Mouse (Mus musculus): ENCODE measurements around the gene Cryba4. TPM values are rescaled to one million over a fixed set of nuclear protein-coding genes. Genes with fewer than 3 reads are reported as not detected.

Cryba4 gene
- polyA plus RNA-seq, 1 experiment from 2014 or later, result 20.1 TPM

GRCm38 (mm10) chr5:112259862-112260650 is 7.7 kb upstream of the Cryba4 start:
- 87% methylated on average over 16 of the region's 16 CpGs for WGBS
- Histone ChIP-seq H3K4me2 (replicated peaks) (no peak overlapping the region), H3K4me1 (no peaks in the 10 kb centered on the region), H3K4me3 (no peak overlapping the region), H3K9ac (no peak overlapping the region), H3K9me3 (no peaks in the 10 kb centered on the region), H3K36me3 (no peaks in the 10 kb centered on the region), H3K27me3 (no peaks in the 10 kb centered on the region), H3K27ac (no peak overlapping the region)
- ATAC-seq (ENCODE audit: insufficient number of reproducible peaks, insufficient read depth, low FRiP score, low TSS enrichment), result no peak

GRCm38 (mm10) chr5:112257896-112258295 is 5.6 kb upstream of the Cryba4 start:
- H3K27me3 ChIP-seq, result no peaks in the 10 kb centered on the region
- H3K9ac ChIP-seq, result no peak overlapping the region
- no peak overlapping the region for H3K4me2 ChIP-seq (replicated peaks)
- H3K27ac ChIP-seq, result no peak overlapping the region
- H3K9me3 ChIP-seq, result no peaks in the 10 kb centered on the region
- H3K4me1 ChIP-seq, result no peaks in the 10 kb centered on the region
- no peak for ATAC-seq (ENCODE audit: insufficient number of reproducible peaks, insufficient read depth, low FRiP score, low TSS enrichment)
- no peak overlapping the region for H3K4me3 ChIP-seq
- H3K36me3 ChIP-seq, result no peaks in the 10 kb centered on the region
- 71% methylated on average over 3 of the region's 3 CpGs for WGBS

- ATAC-seq (ENCODE audit: insufficient number of reproducible peaks, insufficient read depth, low FRiP score, low TSS enrichment), result no peak
- 78% methylated on average over 9 of the region's 9 CpGs for WGBS
- Histone ChIP-seq H3K4me1 (no peaks in the 10 kb centered on the region), H3K4me3 (no peak overlapping the region), H3K36me3 (no peaks in the 10 kb centered on the region), H3K9ac (no peak overlapping the region), H3K27me3 (no peaks in the 10 kb centered on the region), H3K27ac (no peak overlapping the region), H3K9me3 (no peaks in the 10 kb centered on the region), H3K4me2 (replicated peaks) (no peak overlapping the region)
These were observed 4.1 kb upstream of the Cryba4 start for GRCm38 (mm10) chr5:112256457-112256856.

- Histone ChIP-seq H3K4me2 (replicated peaks) (no peak within 1 kb of the TSS), H3K4me1 (no peaks in the 10 kb centered on the region), H3K27ac (no peak within 1 kb of the TSS), H3K36me3 (no peaks in the 10 kb centered on the region), H3K9me3 (no peaks in the 10 kb centered on the region), H3K9ac (no peak within 1 kb of the TSS), H3K27me3 (no peaks in the 10 kb centered on the region), H3K4me3 (no peak within 1 kb of the TSS)
- WGBS, result 54% methylated on average over 3 of the region's 3 CpGs
- ATAC-seq (ENCODE audit: insufficient number of reproducible peaks, insufficient read depth, low FRiP score, low TSS enrichment), result no peak
These were observed 3.1 kb upstream of the Cryba4 start, which contains the start of gene Crybb1 for GRCm38 (mm10) chr5:112255426-112255825. Gene Crybb1, plus strand, starts transcription at chr5:112255815.

GRCm38 (mm10) chr5:112254282-112254806 is 2.0 kb upstream of the Cryba4 start:
- ATAC-seq (ENCODE audit: insufficient number of reproducible peaks, insufficient read depth, low FRiP score, low TSS enrichment), result no peak
- H3K9me3 ChIP-seq, result no peaks in the 10 kb centered on the region

GRCm38 (mm10) chr5:112253169-112253568 is 851 bp upstream of the Cryba4 start:
- Histone ChIP-seq H3K27ac (no peak overlapping the region), H3K9ac (no peak overlapping the region), H3K36me3 (no peaks in the 10 kb centered on the region), H3K4me2 (replicated peaks) (no peak overlapping the region), H3K4me1 (no peaks in the 10 kb centered on the region), H3K27me3 (no peaks in the 10 kb centered on the region), H3K9me3 (no peaks in the 10 kb centered on the region), H3K4me3 (no peak overlapping the region)
- 16% methylated on average over 8 of the region's 8 CpGs for WGBS
- no peak for ATAC-seq (ENCODE audit: insufficient number of reproducible peaks, insufficient read depth, low FRiP score, low TSS enrichment)

More at GRCm38 (mm10) chr5:112254282-112254806, 2.0 kb upstream of the Cryba4 start:
- no peak overlapping the region for H3K9ac ChIP-seq
- no peaks in the 10 kb centered on the region for H3K36me3 ChIP-seq
- H3K4me2 ChIP-seq (replicated peaks), result no peak overlapping the region
- H3K27me3 ChIP-seq, result no peaks in the 10 kb centered on the region
- H3K4me3 ChIP-seq, result no peak overlapping the region
- WGBS, result 78% methylated on average over 7 of the region's 7 CpGs
- no peak overlapping the region for H3K27ac ChIP-seq
- H3K4me1 ChIP-seq, result no peaks in the 10 kb centered on the region

GRCm38 (mm10) chr5:112249106-112249505 is 3.2 kb downstream of the Cryba4 start:
- H3K36me3 ChIP-seq, result no peaks in the 10 kb centered on the region

GRCm38 (mm10) chr5:112247399-112247798 is 4.9 kb downstream of the Cryba4 start:
- no peak overlapping the region for H3K4me2 ChIP-seq (replicated peaks)
- WGBS, result 52% methylated on average over 8 of the region's 8 CpGs
- H3K9ac ChIP-seq, result no peak overlapping the region
- no peak overlapping the region for H3K4me3 ChIP-seq
- 0 out of 2 replicates have a peak, but pooled peaks cover 5% of the 10 kb centered on the region for H3K4me1 ChIP-seq
- no peak overlapping the region for H3K27ac ChIP-seq
- H3K9me3 ChIP-seq, result no peaks in the 10 kb centered on the region
- H3K36me3 ChIP-seq, result no peaks in the 10 kb centered on the region
- H3K27me3 ChIP-seq, result no peaks in the 10 kb centered on the region
- no peak for ATAC-seq (ENCODE audit: insufficient number of reproducible peaks, insufficient read depth, low FRiP score, low TSS enrichment)

More at GRCm38 (mm10) chr5:112249106-112249505, 3.2 kb downstream of the Cryba4 start:
- 87% methylated on average over 11 of the region's 11 CpGs for WGBS
- H3K4me1 ChIP-seq, result 0 out of 2 replicates have a peak, but pooled peaks cover 5% of the 10 kb centered on the region
- H3K4me3 ChIP-seq, result no peak overlapping the region
- no peaks in the 10 kb centered on the region for H3K27me3 ChIP-seq
- no peak overlapping the region for H3K27ac ChIP-seq
- ATAC-seq (ENCODE audit: insufficient number of reproducible peaks, insufficient read depth, low FRiP score, low TSS enrichment), result no peak
- H3K4me2 ChIP-seq (replicated peaks), result no peak overlapping the region
- no peak overlapping the region for H3K9ac ChIP-seq
- H3K9me3 ChIP-seq, result no peaks in the 10 kb centered on the region

GRCm38 (mm10) chr5:112244890-112245615 is 7.3 kb downstream of the Cryba4 start:
- 46% methylated on average over 8 of the region's 8 CpGs for WGBS
- Histone ChIP-seq H3K4me2 (replicated peaks) (no peak overlapping the region), H3K9ac (no peak overlapping the region), H3K36me3 (no peaks in the 10 kb centered on the region), H3K27ac (no peak overlapping the region), H3K4me3 (no peak overlapping the region), H3K4me1 (0 out of 2 replicates have a peak, but pooled peaks cover 5% of the 10 kb centered on the region), H3K9me3 (no peaks in the 10 kb centered on the region), H3K27me3 (0 out of 2 replicates have a peak, but pooled peaks cover under 1% of the 10 kb centered on the region)
- ATAC-seq (ENCODE audit: insufficient number of reproducible peaks, insufficient read depth, low FRiP score, low TSS enrichment), result no peak

GRCm38 (mm10) chr5:112244275-112244562 is 8.1 kb downstream of the Cryba4 start:
- Histone ChIP-seq H3K36me3 (no peaks in the 10 kb centered on the region), H3K27me3 (peaks cover 7% of the 10 kb centered on the region; the same call in 1 of the 2 replicates), H3K27ac (no peak overlapping the region), H3K4me3 (no peak overlapping the region), H3K4me2 (replicated peaks) (no peak overlapping the region), H3K4me1 (0 out of 2 replicates have a peak, but pooled peaks cover 5% of the 10 kb centered on the region), H3K9me3 (no peaks in the 10 kb centered on the region), H3K9ac (no peak overlapping the region)
- no peak for ATAC-seq (ENCODE audit: insufficient number of reproducible peaks, insufficient read depth, low FRiP score, low TSS enrichment)
- WGBS, result 60% methylated on average over 1 of the region's 1 CpGs

GRCm38 (mm10) chr5:112243539-112244274 is 8.6 kb downstream of the Cryba4 start:
- WGBS, result 60% methylated on average over 10 of the region's 10 CpGs
- Histone ChIP-seq H3K4me2 (replicated peaks) (no peak overlapping the region), H3K9me3 (no peaks in the 10 kb centered on the region)

More at GRCm38 (mm10) chr5:112243539-112244274, 8.6 kb downstream of the Cryba4 start:
- H3K4me3 ChIP-seq, result no peak overlapping the region
- H3K36me3 ChIP-seq, result no peaks in the 10 kb centered on the region
- H3K9ac ChIP-seq, result no peak overlapping the region
- no peak for ATAC-seq (ENCODE audit: insufficient number of reproducible peaks, insufficient read depth, low FRiP score, low TSS enrichment)
- H3K27ac ChIP-seq, result no peak overlapping the region
- peaks cover 12% of the 10 kb centered on the region; the same call in 1 of the 2 replicates for H3K27me3 ChIP-seq
- H3K4me1 ChIP-seq, result 0 out of 2 replicates have a peak, but pooled peaks cover 5% of the 10 kb centered on the region

Data from embryonic facial prominence, embryonic 12.5 days (tissue).